Mouse (Mus musculus) hindbrain, embryonic 12.5 days (tissue): ENCODE results near the gene Fsd1. TPM values are rescaled to one million over a fixed set of nuclear protein-coding genes. Genes with fewer than 3 reads are reported as not detected.

Experiments used
- ATAC-seq: fragments of 200-750 bp; cut with Nextera tagmentation; 2 replicates; pipeline ENCODE4 v1.8.0; 2017; ENCODE audit warnings: moderate TSS enrichment; ENCODE audit not compliant: low FRiP score
- H3K27ac ChIP-seq: fragments of 300-500 bp; sonication (generic); 2 replicates; pipeline ENCODE4 v1.5.1; 2016; ENCODE audit warnings: mild to moderate bottlenecking
- H3K27me3 ChIP-seq: fragments of 300-500 bp; sonication (generic); 2 replicates; pipeline ENCODE4 v1.6.1; 2016; ENCODE audit warnings: mild to moderate bottlenecking
- H3K36me3 ChIP-seq: fragments of 300-500 bp; sonication (generic); 2 replicates; pipeline ENCODE4 v1.6.1; 2016; ENCODE audit warnings: mild to moderate bottlenecking
- H3K4me1 ChIP-seq: fragments of 300-500 bp; sonication (generic); 2 replicates; pipeline ENCODE4 v1.6.1; 2016
- H3K4me2 ChIP-seq: fragments of 300-500 bp; sonication (generic); replicated peaks from 2 replicates; pipeline ENCODE4 v1.6.1; 2016; ENCODE audit warnings: mild to moderate bottlenecking
- H3K4me3 ChIP-seq: fragments of 300-500 bp; sonication (generic); 2 replicates; pipeline ENCODE4 v1.5.1; 2016; ENCODE audit warnings: mild to moderate bottlenecking
- H3K9ac ChIP-seq: fragments of 300-500 bp; sonication (generic); 2 replicates; pipeline ENCODE4 v1.6.1; 2016; ENCODE audit warnings: mild to moderate bottlenecking, moderate library complexity
- H3K9me3 ChIP-seq: fragments of 300-500 bp; sonication (generic); replicated peaks from 2 replicates; pipeline ENCODE4 v1.6.1; 2016; ENCODE audit warnings: mild to moderate bottlenecking
- WGBS: fragments of 180-500 bp; shearing (Covaris S2); methylation state at CpG from one replicate; pipeline ENCODE4 v1.1.7; 2016; 5-methylcytosine and 5-hydroxymethylcytosine counted together
- polyA plus RNA-seq: library from polyadenylated mRNA; unstranded; fragments of >200 nt; fragmentation: Nextera tagmentation; extraction: Ambion mirVana; gene quantifications from 2 replicates; pipeline ENCODE4 v1.2.1, GENCODE M21; 2016

Gene Fsd1
- polyA plus RNA-seq, 1 experiment from 2014 or later, result 103 TPM

DNA sequence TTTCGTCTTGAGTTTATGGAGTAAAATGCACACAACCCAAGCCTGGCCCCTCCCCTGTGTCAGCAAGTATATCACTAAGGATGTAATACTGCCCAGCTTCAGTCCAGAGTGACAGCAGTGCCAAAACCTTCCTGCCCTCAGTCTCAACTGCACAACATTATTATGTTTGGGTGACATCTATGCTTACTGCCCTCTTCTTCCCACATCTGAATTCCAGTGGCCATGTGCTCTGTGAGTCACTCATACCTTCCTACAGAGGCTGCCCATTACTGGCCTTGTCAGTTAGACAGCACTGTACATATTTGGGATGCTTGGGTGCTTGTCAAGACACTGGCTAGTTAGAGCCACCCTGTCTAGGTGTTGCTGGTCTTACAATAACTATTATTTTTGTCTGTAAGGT lies 40.0 kb downstream of the Fsd1 start:
- no peak overlapping the region for H3K27ac ChIP-seq
- no peak overlapping the region for H3K9ac ChIP-seq
- no peaks in the 10 kb centered on the region for H3K9me3 ChIP-seq
- H3K4me1 ChIP-seq, result peaks cover 14% of the 10 kb centered on the region
- no peak overlapping the region for H3K4me2 ChIP-seq
- H3K36me3 ChIP-seq, result peaks cover 34% of the 10 kb centered on the region
- 89% methylated on average over 1 of the region's 1 CpGs for WGBS
- no peak overlapping the region for H3K4me3 ChIP-seq
- ATAC-seq, result no peak
- H3K27me3 ChIP-seq, result no peaks in the 10 kb centered on the region

DNA sequence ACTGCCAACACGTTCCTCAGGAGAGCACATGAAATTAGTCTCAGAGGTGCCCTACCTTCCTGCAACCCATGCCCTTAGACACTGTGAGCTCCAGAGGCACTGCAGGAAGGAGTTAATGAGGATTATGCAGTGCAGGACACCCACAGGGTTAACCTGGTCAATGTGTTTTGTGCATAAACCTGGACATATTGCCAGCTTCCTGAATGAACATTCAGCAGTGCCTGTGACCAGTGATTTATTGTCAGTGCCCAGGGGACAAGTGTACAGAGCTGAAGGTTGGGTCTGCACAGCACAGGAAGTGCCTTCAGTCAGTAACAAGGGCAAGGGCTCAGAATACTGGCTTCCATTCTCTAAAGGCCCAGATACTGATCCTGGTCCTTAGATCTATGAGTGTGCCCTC lies 40.6 kb downstream of the Fsd1 start:
- no peaks in the 10 kb centered on the region for H3K9me3 ChIP-seq
- no peak for ATAC-seq
- peaks cover 14% of the 10 kb centered on the region for H3K4me1 ChIP-seq
- WGBS, result 80% methylated on average over 1 of the region's 1 CpGs
- H3K27me3 ChIP-seq, result no peaks in the 10 kb centered on the region
- H3K4me2 ChIP-seq, result no peak overlapping the region
- no peak overlapping the region for H3K4me3 ChIP-seq
- peaks cover 34% of the 10 kb centered on the region for H3K36me3 ChIP-seq
- no peak overlapping the region for H3K27ac ChIP-seq
- no peak overlapping the region for H3K9ac ChIP-seq

DNA sequence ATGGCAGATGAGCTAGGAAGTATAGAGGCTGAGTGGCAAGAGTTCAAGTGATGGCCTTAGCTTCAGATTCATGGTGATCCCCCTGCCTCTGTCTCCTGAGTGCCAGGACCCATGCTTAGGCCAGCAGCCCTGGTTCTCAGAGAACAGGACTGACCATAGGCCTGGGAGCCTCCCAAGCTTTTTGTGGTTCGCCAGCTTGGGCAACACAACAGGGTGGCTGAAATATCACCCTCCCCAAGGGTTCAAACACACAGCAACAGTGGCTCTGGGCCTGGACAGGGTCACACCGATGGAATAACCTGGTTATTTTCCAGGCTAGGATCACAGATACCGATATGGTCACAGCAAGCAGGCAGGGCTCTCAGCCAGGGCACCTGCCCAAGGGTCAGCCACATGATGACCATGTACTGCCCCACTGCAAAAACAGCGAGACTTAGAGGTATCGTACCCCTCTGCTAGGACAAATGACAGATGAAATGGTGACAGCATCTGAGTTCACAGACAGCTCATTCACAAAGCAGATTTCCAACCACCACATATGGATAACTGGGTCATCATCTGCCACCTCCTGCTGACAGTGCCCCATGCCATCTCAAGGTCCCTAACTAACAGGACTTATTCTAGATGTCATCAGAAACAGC lies 41.6 kb downstream of the Fsd1 start:
- Histone ChIP-seq H3K36me3 (peaks cover 34% of the 10 kb centered on the region), H3K4me2 (no peak overlapping the region), H3K9me3 (no peaks in the 10 kb centered on the region), H3K4me1 (peaks cover 10% of the 10 kb centered on the region), H3K27ac (no peak overlapping the region), H3K4me3 (no peak overlapping the region), H3K9ac (no peak overlapping the region), H3K27me3 (no peaks in the 10 kb centered on the region)
- 85% methylated on average over 5 of the region's 5 CpGs for WGBS
- no peak for ATAC-seq

DNA sequence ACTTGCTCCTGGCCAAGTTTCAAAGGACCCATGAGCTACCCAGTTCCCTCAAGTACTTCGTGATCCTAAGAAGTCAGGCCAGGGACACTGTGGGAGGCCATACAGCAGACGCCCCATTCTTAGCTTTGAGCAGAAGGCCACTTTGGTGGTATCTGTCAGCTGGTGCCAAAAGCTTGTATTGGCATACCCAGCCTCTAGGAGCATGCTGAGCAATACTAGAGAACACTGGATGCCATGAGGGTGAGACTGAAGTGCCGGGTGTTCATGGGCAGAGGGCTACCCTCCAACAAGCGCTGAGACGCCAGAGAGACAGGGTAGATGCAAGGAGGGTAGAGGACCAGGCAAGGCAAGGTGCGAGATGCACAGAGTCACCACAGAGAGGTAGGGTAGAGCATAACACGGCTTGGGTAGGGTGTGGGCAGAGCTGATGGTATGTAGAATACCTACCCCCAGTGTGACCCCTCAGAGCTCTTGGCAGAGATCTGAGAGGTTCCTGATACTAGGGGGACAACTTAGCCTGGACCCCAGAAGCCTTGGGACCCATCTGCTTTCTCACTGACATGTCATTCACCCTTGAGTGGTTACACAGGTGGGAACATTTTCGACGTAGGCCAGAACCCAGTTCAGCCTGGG lies 44.0 kb downstream of the Fsd1 start:
- Histone ChIP-seq H3K4me1 (peaks cover 18% of the 10 kb centered on the region), H3K4me2 (no peak overlapping the region), H3K36me3 (peaks cover 42% of the 10 kb centered on the region), H3K9me3 (no peaks in the 10 kb centered on the region), H3K27ac (no peak overlapping the region), H3K9ac (no peak overlapping the region), H3K27me3 (no peaks in the 10 kb centered on the region), H3K4me3 (no peak overlapping the region)
- no peak for ATAC-seq
- 91% methylated on average over 9 of the region's 9 CpGs for WGBS

DNA sequence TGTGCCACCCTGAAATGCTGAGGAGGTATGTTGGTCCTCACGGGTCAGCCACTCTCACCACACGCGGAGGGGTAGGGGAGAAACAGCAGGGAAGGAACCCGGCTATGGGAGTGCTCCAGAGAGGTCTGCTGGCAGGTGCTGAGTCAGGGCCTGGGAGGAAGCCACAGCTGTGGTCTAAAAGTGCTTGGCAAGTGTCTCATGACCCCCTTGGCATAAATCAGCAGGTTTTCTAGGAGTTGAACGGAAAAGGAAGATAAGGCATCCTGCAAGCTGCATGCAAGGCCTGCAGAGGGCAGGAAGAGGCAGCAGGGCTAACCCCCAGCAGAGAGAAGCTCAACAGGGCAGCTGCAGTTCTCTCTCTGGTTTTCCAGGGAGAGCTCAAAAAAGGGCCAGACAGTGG lies 44.6 kb downstream of the Fsd1 start:
- Histone ChIP-seq H3K9ac (no peak overlapping the region), H3K36me3 (peaks cover 42% of the 10 kb centered on the region), H3K4me1 (peaks cover 22% of the 10 kb centered on the region), H3K27me3 (no peaks in the 10 kb centered on the region), H3K9me3 (no peaks in the 10 kb centered on the region), H3K27ac (no peak overlapping the region), H3K4me2 (no peak overlapping the region), H3K4me3 (no peak overlapping the region)
- WGBS, result 64% methylated on average over 5 of the region's 5 CpGs
- no peak for ATAC-seq

DNA sequence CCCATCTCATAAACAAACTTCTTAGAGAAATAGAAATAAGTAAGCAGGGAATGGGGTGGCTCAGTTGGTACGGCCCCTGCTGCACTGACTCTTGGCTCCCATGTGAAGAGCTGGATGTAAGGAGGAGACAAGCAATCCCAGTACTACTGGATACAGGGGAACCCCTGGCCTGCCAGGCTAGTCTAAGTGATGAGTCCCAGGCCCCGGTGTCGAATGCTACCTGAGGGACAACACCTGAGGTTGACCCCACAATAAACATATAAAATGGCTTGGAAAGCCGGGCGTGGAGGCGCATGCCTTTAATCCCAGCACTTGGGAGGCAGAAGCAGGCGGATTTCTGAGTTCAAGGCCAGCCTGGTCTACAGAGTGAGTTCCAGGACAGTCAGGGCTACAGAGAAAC lies 45.1 kb downstream of the Fsd1 start:
- no peak for ATAC-seq
- Histone ChIP-seq H3K36me3 (peaks cover 42% of the 10 kb centered on the region), H3K27ac (no peak overlapping the region), H3K4me2 (no peak overlapping the region), H3K9me3 (no peaks in the 10 kb centered on the region), H3K9ac (no peak overlapping the region), H3K27me3 (no peaks in the 10 kb centered on the region), H3K4me1 (peaks cover 22% of the 10 kb centered on the region), H3K4me3 (no peak overlapping the region)
- WGBS, result 89% methylated on average over 7 of the region's 7 CpGs

DNA sequence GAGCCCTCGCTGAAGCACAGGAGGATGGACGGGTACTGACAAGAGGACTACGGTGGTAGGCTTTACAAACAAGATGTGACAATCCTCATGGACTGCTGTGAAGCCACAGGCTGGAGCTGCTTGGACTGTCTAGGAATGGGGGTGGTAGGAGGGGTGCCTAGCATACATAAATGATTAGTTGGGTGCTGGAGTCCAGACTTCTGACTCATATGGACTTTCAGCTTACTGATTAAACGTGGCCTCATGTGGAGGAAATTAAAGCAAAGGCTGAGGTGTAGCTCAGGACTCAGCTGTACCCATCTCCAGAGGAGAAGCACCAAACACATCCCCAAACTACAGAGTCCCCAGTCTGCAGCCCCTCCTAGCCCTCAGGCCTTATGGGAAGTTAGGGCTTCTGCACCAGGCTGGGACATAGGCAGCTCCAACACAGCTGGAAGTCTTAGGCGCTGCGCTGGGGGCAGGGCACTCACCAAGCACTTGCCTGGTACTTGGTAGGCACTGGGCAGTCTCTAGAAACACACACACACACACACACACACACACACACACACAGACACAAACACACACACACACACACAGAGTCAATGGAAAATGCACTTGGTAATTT lies 45.9 kb downstream of the Fsd1 start:
- no peaks in the 10 kb centered on the region for H3K27me3 ChIP-seq
- H3K36me3 ChIP-seq, result peaks cover 41% of the 10 kb centered on the region

DNA sequence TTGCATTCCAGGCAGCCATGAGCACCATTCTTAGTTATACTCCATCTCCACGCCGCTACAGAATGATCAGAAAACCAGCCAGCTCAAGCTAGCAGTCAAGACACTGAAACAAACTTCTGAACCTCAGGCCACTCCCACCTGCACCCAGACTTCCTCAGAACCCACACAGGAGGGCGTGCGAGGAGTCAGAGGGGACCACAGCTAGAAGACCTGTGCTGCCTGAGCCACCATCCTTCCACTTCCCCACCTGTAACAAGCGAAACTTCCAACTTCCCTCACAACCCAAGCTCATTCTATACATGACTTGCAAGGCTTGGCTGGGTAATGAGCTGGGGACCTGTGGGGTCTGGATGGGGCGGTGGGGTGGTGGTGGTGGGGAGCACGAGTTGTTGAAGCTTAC lies 46.5 kb downstream of the Fsd1 start:
- H3K27me3 ChIP-seq, result no peaks in the 10 kb centered on the region
- peaks cover 24% of the 10 kb centered on the region for H3K4me1 ChIP-seq
- no peak overlapping the region for H3K27ac ChIP-seq
- WGBS, result 77% methylated on average over 7 of the region's 7 CpGs
- H3K4me3 ChIP-seq, result no peak overlapping the region
- H3K9me3 ChIP-seq, result no peaks in the 10 kb centered on the region
- no peak overlapping the region for H3K9ac ChIP-seq
- ATAC-seq, result no peak
- no peak overlapping the region for H3K4me2 ChIP-seq
- H3K36me3 ChIP-seq, result peaks cover 36% of the 10 kb centered on the region

More for the DNA sequence above, 45.9 kb downstream of the Fsd1 start:
- H3K4me2 ChIP-seq, result no peak overlapping the region
- peaks cover 24% of the 10 kb centered on the region for H3K4me1 ChIP-seq
- WGBS, result 71% methylated on average over 6 of the region's 6 CpGs
- ATAC-seq, result no peak
- H3K4me3 ChIP-seq, result no peak overlapping the region
- no peaks in the 10 kb centered on the region for H3K9me3 ChIP-seq
- H3K27ac ChIP-seq, result no peak overlapping the region
- H3K9ac ChIP-seq, result no peak overlapping the region

DNA sequence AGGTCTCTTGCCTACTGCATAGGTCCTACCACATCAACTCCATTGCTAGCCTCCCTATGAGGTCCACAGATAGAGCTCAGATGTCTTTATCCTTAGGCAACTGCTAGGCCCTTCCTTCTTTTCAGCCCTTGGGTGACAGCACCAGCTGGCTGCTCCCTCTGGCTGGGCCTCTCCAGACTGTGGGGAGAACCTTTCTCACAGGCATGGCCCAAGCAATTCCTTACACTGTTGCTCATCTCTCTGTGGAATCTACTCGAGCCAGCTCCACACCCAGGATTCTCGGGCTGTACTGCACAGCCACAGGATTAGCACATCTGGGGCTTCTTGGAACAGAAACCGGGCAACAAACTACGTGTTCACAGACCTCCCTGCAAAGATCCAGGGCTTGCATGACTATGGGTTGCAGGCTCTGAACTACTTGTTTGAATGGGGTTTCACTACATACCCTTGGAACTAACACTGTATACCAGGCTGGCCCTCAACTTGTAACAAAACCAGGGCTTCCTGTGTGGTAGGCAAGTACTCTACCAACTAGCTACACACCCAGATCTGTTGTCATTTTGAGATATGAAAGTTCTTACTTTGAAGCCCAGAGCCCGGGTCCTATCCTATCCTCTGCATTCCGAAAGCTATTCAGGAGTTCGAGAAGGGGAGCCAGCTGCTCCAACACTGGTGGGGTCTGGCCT lies 47.9 kb downstream of the Fsd1 start:
- no peaks in the 10 kb centered on the region for H3K27me3 ChIP-seq
- 94% methylated on average over 7 of the region's 7 CpGs for WGBS
- H3K4me1 ChIP-seq, result peaks cover 24% of the 10 kb centered on the region
- H3K27ac ChIP-seq, result no peak overlapping the region
- H3K36me3 ChIP-seq, result peaks cover 26% of the 10 kb centered on the region
- H3K4me3 ChIP-seq, result 0 out of 2 replicates have a peak overlapping the region, but pooled peaks have one; percentile 57
- peak overlapping the region; percentile 64; the same call in 1 of the 2 replicates for H3K4me2 ChIP-seq
- no peaks in the 10 kb centered on the region for H3K9me3 ChIP-seq
- peak overlapping the region; percentile 77; the same call in 1 of the 2 replicates for H3K9ac ChIP-seq
- ATAC-seq, result no peak

DNA sequence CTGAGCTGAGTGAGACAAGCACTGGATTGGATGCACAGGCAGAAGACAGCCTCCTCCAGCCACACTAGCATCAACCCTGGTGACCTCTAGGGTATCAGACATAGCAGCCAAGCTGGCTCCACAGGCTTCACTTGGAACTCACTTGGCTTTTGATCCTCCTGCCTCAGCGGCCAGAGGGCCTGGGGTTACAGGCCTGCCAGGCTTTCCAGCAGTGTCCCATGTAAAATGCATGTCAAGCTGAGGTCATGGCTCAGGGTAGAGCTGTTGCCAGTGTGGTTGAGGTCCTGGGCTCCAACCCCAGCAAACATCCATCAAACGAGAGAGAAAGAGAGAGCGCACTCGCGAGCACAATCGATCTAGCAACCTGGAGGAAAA lies 48.4 kb downstream of the Fsd1 start:
- H3K4me3 ChIP-seq, result peak overlapping the region; percentile 57
- peak overlapping the region; percentile 64; the same call in 1 of the 2 replicates for H3K4me2 ChIP-seq

DNA sequence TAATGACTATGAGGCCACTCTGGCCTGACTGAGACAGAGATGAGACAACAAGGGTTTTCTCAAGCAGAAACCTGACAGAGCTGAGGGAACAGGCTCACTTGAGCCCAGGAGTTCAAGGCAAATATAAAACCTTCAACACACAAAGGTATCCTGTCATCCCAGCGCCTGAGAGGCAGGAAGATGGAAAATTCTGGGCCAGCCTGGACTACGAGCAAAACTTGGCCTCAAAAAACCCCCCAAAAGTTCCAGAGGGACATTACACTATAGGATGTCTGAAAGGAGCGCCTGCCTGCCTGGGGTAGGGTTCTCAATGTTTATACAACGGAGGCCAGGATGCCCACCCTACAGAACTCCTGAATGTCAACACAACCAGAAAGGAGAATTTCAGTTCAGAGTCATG lies 48.9 kb downstream of the Fsd1 start:
- Histone ChIP-seq H3K4me3 (peak overlapping the region; percentile 57), H3K4me2 (peak overlapping the region; percentile 64), H3K9me3 (no peaks in the 10 kb centered on the region), H3K27ac (0 out of 2 replicates have a peak overlapping the region, but pooled peaks have one; percentile 18), H3K4me1 (peaks cover 24% of the 10 kb centered on the region), H3K36me3 (peaks cover 19% of the 10 kb centered on the region), H3K27me3 (no peaks in the 10 kb centered on the region), H3K9ac (peak overlapping the region; percentile 77)
- WGBS, result 87% methylated on average over 4 of the region's 4 CpGs
- ATAC-seq, result no peak

More for the DNA sequence above, 48.4 kb downstream of the Fsd1 start:
- WGBS, result 89% methylated on average over 6 of the region's 6 CpGs
- Histone ChIP-seq H3K36me3 (peaks cover 23% of the 10 kb centered on the region), H3K27ac (no peak overlapping the region), H3K9me3 (no peaks in the 10 kb centered on the region), H3K4me1 (peaks cover 24% of the 10 kb centered on the region), H3K9ac (peak overlapping the region; percentile 77), H3K27me3 (no peaks in the 10 kb centered on the region)
- ATAC-seq, result no peak

DNA sequence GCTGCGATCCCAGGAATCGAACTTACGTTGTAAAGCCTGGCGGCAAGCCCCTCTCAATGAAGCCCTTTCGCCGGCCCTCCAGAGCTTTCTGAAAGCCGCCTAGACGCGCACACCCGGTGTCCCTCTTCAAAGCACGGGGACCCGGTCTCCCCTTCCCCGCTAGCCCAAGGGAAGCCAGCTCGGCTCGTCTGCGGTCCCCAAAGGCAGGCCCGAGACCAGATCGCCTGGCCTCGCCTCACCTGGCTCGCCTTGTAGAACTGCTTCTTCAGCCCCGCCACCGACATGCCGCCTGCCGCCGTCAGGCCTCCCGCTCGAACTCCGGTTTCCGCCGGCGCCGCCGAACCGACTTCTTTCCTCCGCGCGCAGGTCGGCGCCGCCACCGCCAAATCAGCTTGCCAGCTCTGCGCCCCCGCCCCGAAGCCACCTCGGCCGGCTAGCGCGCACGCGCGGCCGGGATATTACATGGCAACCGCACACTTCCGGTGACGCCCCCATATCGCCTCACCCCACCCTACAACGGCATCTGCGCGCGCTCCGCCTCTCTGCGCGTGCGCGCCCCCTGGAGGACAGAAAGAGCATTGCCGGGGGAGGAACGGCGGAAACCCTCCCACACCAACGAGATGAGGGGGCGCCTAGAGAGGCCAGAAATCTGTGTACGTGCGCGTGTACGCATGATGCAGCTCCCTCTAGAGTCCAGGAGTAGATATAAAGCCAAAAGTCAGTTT lies 50.0 kb downstream of the Fsd1 start, which contains the start of gene Sh3gl1:
Gene Sh3gl1, minus strand, starts transcription at position 460 of the 725 bp plus-strand sequence.
- Histone ChIP-seq H3K36me3 (peaks cover 14% of the 10 kb centered on the region), H3K27ac (peak within 1 kb of the TSS; percentile 87), H3K27me3 (no peaks in the 10 kb centered on the region), H3K4me3 (peak within 1 kb of the TSS; percentile 57), H3K4me1 (peaks cover 33% of the 10 kb centered on the region), H3K4me2 (peak within 1 kb of the TSS; percentile 64), H3K9ac (peak within 1 kb of the TSS; percentile 77), H3K9me3 (no peaks in the 10 kb centered on the region)
- under 1% methylated on average over 73 of the region's 74 CpGs for WGBS
- ATAC-seq, result peak; percentile 92
